Mouse (Mus musculus): Measurements from ENCODE around the gene 4930550L24Rik. TPM values are rescaled to one million over a fixed set of nuclear protein-coding genes. Genes with fewer than 3 reads are reported as not detected.

4930550L24Rik gene
- not detected for total RNA-seq (2021)

DNA sequence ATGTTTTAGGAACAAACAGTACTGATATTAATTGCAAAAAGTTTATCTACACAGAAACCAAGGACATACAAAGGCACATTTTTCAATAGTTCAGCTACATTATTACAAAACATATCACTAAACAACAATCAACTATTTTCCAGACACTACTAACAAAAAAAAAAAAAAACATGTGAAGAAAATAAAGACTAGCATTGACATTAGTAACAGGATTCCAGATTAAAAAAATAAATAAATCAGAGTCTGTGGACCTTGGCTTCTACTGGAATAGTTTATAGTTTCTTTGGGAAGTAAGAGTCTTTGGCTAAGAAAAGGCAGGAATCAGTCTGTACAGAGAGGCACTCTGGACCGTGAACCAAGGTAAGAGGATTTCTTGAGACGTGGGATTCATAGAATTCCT lies at the start of gene 4930550L24Rik:
Gene 4930550L24Rik (plus strand): TSS at position 301 of the 400 bp plus-strand sequence.
- intact Hi-C loops (cut with DNase I), result no loop called here
- no peak for DNase-seq (ENCODE audit: extremely low spot score in 1 of 2, low spot score in 2 of 2)

DNA sequence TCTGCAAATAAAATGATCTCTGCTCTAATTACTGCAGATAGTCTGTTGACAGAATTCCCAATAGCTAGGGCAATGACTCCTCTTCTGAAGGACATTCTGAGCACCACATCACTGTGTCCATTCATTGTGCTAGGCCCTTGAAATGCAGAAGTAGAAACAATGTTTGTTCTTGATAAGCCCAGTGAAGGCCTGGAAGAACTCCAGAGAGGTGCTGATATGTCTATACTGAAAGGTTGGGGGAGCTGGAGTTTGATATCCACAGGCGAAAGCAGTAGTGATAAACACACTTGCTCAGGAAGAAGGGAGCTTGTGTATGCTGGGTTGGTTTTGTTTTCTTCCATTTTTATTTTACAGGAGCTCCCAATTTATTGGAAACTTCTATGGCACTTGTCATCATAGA lies 8.4 kb upstream of the 4930550L24Rik start:
- intact Hi-C loops (cut with DNase I), result no loop called here

DNA sequence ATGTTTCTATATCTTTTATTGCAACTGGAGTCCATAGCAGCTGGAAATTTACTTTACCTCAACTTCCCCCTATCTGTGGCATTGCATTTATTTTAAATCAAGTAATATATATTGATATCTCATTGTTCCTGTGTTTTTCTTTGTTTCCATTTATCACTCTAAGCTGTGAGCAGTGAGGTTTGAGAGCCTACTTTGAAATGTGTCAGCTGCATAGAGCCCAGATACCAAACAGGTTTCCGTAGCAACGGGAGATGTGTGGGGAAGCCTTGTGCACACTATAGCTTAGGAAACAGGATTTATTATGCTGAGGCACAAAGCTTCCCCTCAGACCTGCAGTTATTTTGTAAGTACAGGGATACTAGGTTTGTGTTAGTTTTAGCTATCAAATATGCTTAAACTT lies 58.8 kb downstream of the 4930550L24Rik start:
- intact Hi-C loops (cut with DNase I), result no loop called here
- no peak for DNase-seq (ENCODE audit: extremely low spot score in 1 of 2, low spot score in 2 of 2)

More for the DNA sequence above, 8.4 kb upstream of the 4930550L24Rik start:
- no peak for DNase-seq (ENCODE audit: extremely low spot score in 1 of 2, low spot score in 2 of 2)
